Mouse (Mus musculus) heart, embryonic 12.5 days (tissue): ENCODE data around the gene Tmem94. TPM values are rescaled to one million over a fixed set of nuclear protein-coding genes. Genes with fewer than 3 reads are reported as not detected.
A peak's percentile ranks its signal among the peaks of the same experiment; 100 is the strongest.

Experiments
- ATAC-seq: fragments of 200-750 bp; cut with Nextera tagmentation; 2 replicates; pipeline ENCODE4 v1.8.0; 2017; ENCODE audit warnings: moderate TSS enrichment, moderate library complexity; ENCODE audit not compliant: insufficient number of reproducible peaks, low FRiP score
- H3K27ac ChIP-seq: fragments of 300-500 bp; sonication (generic); 2 replicates; pipeline ENCODE4 v1.5.1; 2016; ENCODE audit warnings: mild to moderate bottlenecking, moderate library complexity; ENCODE audit not compliant: poor library complexity, severe bottlenecking
- H3K27me3 ChIP-seq: fragments of 300-500 bp; sonication (generic); replicated peaks from 2 replicates; pipeline ENCODE4 v1.6.1; 2016; ENCODE audit warnings: mild to moderate bottlenecking, moderate library complexity
- H3K36me3 ChIP-seq: fragments of 300-500 bp; sonication (generic); 2 replicates; pipeline ENCODE4 v1.6.1; 2016; ENCODE audit warnings: mild to moderate bottlenecking, moderate library complexity
- H3K4me1 ChIP-seq: fragments of 300-500 bp; sonication (generic); replicated peaks from 2 replicates; pipeline ENCODE4 v1.6.1; 2016; ENCODE audit warnings: mild to moderate bottlenecking
- H3K4me2 ChIP-seq: fragments of 300-500 bp; sonication (generic); 2 replicates; pipeline ENCODE4 v1.6.1; 2016; ENCODE audit warnings: mild to moderate bottlenecking, moderate library complexity
- H3K4me3 ChIP-seq: fragments of 300-500 bp; sonication (generic); 2 replicates; pipeline ENCODE4 v1.5.1; 2016; ENCODE audit warnings: mild to moderate bottlenecking
- H3K9ac ChIP-seq: fragments of 300-500 bp; sonication (generic); 2 replicates; pipeline ENCODE4 v1.6.1; 2016; ENCODE audit warnings: mild to moderate bottlenecking, moderate library complexity
- H3K9me3 ChIP-seq: fragments of 300-500 bp; sonication (generic); replicated peaks from 2 replicates; pipeline ENCODE4 v1.6.1; 2016; ENCODE audit warnings: mild to moderate bottlenecking, moderate library complexity
- WGBS: fragments of 180-500 bp; shearing (Covaris S2); methylation state at CpG from one replicate; pipeline ENCODE4 v1.1.7; 2016; 5-methylcytosine and 5-hydroxymethylcytosine counted together
- polyA plus RNA-seq: library from polyadenylated mRNA; unstranded; fragments of >200 nt; fragmentation: Nextera tagmentation; extraction: Ambion mirVana; gene quantifications from 2 replicates; pipeline ENCODE4 v1.2.1, GENCODE M21; 2016

The Tmem94 gene
- polyA plus RNA-seq = 52.4 and 52.5 TPM in 2 replicates

DNA sequence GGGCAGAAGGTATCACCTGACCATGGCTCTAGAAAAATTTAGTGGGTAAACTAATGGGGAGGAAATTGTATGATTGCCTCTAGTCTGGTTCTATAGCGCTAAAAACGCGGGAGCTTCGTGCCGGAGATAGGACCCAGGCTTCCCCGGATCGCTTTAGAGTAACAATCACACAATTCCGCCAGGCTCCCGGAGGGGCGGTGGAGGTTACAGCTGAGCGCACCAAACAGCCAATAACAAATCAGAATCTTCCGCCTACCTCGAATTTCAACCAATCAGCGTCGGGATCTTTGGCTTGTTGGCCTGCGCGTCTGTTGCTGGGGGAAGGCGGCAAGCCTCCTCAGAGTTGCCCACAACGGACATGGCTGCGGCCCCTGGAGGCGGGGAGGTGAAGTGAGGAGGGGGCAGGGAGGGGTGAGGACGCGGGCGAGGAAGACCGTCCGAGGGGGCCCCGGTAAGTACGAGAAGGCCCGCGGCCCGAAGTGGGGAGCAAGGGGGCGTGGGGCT, at the start of gene Tmem94:
Gene Tmem94 (plus strand): TSS at position 331 of the 504 bp plus-strand sequence.
- H3K9ac ChIP-seq = peak within 1 kb of the TSS; percentile 96
- H3K27me3 ChIP-seq = no peaks in the 10 kb centered on the region
- peak within 1 kb of the TSS; percentile 92 for H3K4me3 ChIP-seq
- peak; percentile 96 for ATAC-seq
- WGBS = under 1% methylated on average over 32 of the region's 32 CpGs
- H3K4me2 ChIP-seq = peak within 1 kb of the TSS; percentile 87
- no peaks in the 10 kb centered on the region for H3K9me3 ChIP-seq
- H3K36me3 ChIP-seq = no peaks in the 10 kb centered on the region; the same call in 1 of the 2 replicates
- peak within 1 kb of the TSS; percentile 93 for H3K27ac ChIP-seq
- H3K4me1 ChIP-seq = peaks cover 39% of the 10 kb centered on the region

DNA sequence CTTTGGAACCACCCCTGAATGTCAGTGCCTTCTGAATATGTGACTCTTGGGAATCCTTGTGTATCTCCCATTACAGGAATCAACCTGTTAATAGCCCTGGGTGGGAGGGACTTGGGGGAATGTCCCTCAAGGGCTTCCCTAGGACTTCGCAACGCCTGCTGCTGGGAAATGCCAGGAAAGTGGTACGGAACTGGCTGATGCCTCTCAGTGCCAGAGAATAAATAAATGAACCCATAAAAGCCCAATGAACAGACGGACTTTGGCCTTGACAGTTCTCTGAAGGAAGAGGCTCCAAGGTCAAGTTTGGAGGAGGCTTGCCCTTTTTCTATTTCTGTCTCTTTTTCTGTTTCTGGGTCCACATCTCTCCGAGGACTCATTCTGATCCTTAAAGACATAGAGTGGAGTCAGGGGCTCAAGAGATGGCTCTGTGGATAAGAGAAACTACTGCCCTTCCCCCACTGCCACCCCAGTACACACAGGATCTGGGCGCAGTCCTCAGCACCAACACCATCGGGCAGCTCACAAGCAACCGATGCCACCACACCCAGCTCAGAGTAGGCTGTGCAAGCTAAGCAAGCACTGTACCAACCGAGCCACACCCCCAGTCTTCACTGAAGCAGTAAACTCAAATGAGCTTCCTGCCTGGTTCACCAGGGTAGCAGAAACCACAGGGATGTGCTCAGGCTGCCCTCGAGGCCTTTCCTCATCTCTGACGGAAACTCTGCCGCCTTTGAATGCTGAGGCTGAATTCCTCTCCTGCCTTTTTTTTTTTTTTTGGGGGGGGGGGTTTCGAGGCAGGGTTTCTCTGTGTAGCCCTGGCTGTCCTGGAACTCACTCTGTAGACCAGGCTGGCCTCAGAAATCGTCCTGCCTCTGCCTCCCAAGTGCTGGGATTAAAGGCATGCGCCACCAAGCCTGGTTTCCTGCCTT, 48.6 kb upstream of the Tmem94 start:
- no peak for ATAC-seq

DNA sequence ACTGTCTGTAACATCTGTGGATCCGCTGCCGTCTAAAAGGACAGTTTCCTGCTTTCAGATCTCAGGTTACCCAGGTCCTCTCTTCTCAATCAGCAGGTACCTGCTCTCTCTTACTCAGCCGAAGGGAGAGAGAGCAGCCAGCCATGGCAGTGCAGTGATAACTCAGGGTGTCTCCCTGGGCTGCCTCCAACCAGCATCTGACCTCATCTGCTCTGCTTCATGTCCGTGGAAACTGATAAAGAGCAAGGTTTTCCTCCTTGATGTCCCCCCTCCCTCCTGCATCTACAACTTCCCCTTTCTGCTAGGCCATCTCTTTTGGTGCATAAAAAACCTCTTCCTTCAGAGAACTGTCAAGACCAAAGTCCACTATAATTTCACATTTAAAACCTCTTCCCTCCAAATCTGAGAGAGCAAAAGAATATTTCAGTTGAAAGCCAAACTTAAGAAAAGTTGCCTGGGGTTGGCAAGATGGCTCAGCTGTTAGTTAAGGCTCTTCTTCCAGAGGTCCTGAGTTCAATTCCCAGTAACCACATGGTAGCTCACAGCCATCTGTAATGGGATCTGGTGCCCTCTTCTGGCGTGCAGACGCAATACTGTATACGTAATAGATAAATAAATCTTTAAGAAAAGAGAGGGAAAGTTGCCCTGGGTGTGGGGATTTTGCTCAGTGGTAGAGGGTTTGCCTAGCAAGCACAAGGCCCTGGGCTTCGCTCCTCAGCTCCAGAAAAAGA, 47.4 kb upstream of the Tmem94 start:
- Histone ChIP-seq H3K36me3 (no peaks in the 10 kb centered on the region), H3K27ac (no peak overlapping the region), H3K4me1 (no peaks in the 10 kb centered on the region), H3K9ac (no peak overlapping the region), H3K27me3 (no peaks in the 10 kb centered on the region), H3K4me3 (no peak overlapping the region), H3K4me2 (no peak overlapping the region), H3K9me3 (no peaks in the 10 kb centered on the region)
- ATAC-seq = no peak
- 37% methylated on average over 8 of the region's 8 CpGs for WGBS

More for the DNA sequence above, 48.6 kb upstream of the Tmem94 start:
- Histone ChIP-seq H3K36me3 (no peaks in the 10 kb centered on the region), H3K4me1 (no peaks in the 10 kb centered on the region), H3K4me3 (no peak overlapping the region), H3K9me3 (no peaks in the 10 kb centered on the region), H3K4me2 (no peak overlapping the region), H3K27me3 (no peaks in the 10 kb centered on the region), H3K9ac (no peak overlapping the region), H3K27ac (no peak overlapping the region)
- 71% methylated on average over 15 of the region's 15 CpGs for WGBS

DNA sequence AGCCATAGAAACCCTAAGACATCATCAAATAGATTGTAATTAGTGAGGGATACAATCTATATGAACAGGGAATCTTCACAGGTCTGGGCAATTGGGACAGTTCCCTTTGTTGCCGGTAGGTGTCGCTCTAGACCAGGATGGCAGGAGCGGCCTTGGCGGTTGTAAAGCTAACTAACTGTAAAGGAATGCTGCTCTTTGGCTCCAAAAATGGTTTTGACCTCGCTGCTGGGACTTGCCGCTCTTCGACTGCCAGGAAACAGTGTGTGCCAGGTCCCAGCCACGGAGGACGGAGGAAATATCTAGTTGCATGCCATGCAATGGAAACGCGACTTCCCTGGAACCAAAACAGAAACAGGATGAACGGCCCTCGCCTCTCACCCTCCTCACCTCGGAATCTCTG, 42.6 kb upstream of the Tmem94 start:
- Histone ChIP-seq H3K4me3 (peak overlapping the region; percentile 24; the same call in 1 of the 2 replicates), H3K36me3 (no peaks in the 10 kb centered on the region), H3K4me1 (no peaks in the 10 kb centered on the region), H3K27ac (no peak overlapping the region), H3K9ac (0 out of 2 replicates have a peak overlapping the region, but pooled peaks have one; percentile 2), H3K27me3 (no peaks in the 10 kb centered on the region), H3K4me2 (peak overlapping the region; percentile 56), H3K9me3 (no peaks in the 10 kb centered on the region)
- WGBS = 13% methylated on average over 14 of the region's 14 CpGs
- peak; percentile 45; the same call in 1 of the 2 replicates for ATAC-seq

DNA sequence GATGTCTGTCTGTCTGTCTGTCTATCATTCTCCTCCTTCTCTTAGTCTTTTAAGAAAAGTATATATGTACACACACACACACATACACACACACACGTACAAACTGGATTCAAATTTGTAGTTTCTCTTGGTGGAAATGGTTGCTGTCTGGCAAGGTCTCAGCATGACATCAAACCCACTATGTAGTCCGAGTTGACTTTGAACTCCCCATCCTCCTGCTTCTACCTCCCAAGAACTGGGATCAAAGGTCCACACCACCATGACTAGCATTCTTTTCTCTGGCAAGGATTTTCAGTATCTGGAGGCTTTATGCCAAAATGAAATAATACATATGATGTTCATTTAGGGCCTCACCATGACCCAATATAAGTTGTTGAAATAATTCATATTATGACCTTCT, 42.0 kb upstream of the Tmem94 start:
- WGBS = 69% methylated on average over 2 of the region's 2 CpGs
- 0 out of 2 replicates have a peak overlapping the region, but pooled peaks have one; percentile 2 for H3K9ac ChIP-seq
- no peak overlapping the region for H3K4me2 ChIP-seq
- H3K4me3 ChIP-seq = no peak overlapping the region
- H3K9me3 ChIP-seq = no peaks in the 10 kb centered on the region
- no peak overlapping the region for H3K27ac ChIP-seq
- ATAC-seq = no peak
- H3K27me3 ChIP-seq = no peaks in the 10 kb centered on the region
- H3K36me3 ChIP-seq = no peaks in the 10 kb centered on the region
- H3K4me1 ChIP-seq = no peaks in the 10 kb centered on the region

DNA sequence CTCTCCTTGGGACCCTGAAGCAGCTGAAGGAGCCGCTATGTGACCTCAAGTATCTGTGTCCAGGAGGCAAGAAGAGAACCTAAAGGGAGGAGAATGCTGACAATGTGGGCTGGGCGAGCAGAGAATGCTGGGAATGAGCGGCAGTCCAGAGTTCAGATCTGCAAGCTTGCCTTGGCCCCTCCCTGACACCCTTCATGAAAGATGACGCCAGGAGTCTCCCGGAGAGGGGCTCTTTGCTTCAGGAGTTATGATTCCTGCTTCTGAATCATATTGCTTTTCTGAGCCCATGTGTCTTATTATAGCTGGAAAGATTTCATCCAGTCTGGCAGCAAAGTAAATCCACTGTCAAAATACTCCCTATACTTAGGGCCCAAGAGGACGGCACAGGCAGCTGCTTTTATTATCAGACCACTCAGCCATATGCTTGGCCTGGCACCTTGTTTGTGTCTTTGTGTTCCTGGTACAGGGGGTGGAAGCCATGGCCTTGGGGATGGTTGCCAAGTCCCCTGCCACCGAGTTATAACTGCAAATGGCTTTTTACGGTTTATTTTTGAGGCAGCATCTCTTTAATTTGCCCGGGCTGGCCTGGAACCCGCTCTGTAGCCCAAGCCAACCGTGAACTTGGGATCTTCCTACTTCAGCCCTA, 31.1 kb upstream of the Tmem94 start:
- Histone ChIP-seq H3K9me3 (no peaks in the 10 kb centered on the region), H3K4me1 (peaks cover 24% of the 10 kb centered on the region), H3K9ac (no peak overlapping the region), H3K36me3 (no peaks in the 10 kb centered on the region), H3K27me3 (no peaks in the 10 kb centered on the region), H3K4me2 (no peak overlapping the region), H3K27ac (peak overlapping the region; percentile 1; the same call in 1 of the 2 replicates), H3K4me3 (no peak overlapping the region)
- 51% methylated on average over 11 of the region's 11 CpGs for WGBS
- ATAC-seq = no peak

DNA sequence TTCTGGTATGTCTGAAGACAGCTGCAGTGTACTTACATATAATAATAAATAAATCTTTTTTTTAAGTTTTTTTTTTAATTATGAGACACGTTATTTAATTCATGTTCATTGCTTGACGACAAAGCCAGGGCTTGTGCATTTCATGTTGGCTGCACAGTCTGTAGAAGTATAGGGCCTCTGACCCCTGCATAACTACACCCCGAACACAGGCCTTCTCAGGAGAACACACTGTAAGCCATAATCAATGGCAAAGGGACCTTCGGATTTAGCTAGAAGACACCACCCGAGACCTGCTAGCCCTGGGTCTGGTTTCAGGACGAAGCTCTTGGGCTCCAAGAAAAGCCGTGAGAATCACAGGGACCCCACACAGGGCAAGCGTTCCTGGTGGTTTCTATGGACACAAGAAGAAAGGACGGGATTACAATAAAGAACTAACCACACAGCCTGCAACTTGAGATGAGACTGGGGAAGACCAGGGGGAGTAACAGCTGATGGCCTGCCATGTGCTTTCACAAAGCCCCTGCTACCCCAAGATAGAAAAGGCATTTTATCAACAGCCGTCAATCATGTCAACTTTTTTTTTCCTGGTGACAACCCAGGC, 27.5 kb upstream of the Tmem94 start:
- H3K4me2 ChIP-seq = no peak overlapping the region
- H3K9me3 ChIP-seq = no peaks in the 10 kb centered on the region
- H3K9ac ChIP-seq = no peak overlapping the region
- no peak for ATAC-seq
- H3K4me1 ChIP-seq = peaks cover 24% of the 10 kb centered on the region
- H3K27ac ChIP-seq = 0 out of 2 replicates have a peak overlapping the region, but pooled peaks have one; percentile 1
- WGBS = 58% methylated on average over 10 of the region's 10 CpGs
- no peaks in the 10 kb centered on the region for H3K36me3 ChIP-seq
- no peaks in the 10 kb centered on the region for H3K27me3 ChIP-seq
- no peak overlapping the region for H3K4me3 ChIP-seq

DNA sequence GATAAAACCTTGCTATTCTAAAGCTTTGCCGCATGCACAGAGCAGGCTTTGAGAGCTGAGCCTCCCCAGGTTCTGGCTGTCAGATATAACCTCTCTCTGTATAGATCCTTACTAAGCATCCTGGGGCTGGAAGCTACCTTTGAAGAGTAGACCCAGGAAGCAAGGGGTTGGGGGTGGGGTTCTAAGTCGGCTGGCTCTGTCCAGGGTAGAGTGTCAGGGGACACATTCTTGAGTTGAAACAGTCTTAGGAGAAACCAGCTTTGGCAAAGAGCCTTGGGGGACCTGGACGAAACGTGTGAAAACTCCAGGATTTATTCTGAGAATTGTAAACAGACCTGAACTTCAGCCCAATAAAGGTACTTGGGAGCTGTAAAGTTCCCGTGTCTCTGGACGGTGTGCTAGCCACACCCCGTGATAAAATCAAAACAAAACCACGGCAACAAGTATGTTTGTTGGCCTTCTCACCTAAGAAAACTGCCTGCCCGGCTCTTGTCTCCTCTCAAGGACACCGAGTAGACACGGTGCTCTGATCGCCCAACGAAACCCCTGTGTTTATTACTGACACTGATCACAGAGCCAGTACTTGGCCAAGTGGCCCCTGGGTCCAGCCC, 26.9 kb upstream of the Tmem94 start:
- H3K36me3 ChIP-seq = no peaks in the 10 kb centered on the region
- H3K4me1 ChIP-seq = peaks cover 24% of the 10 kb centered on the region
- H3K9me3 ChIP-seq = no peaks in the 10 kb centered on the region
- H3K27ac ChIP-seq = no peak overlapping the region
- no peak overlapping the region for H3K4me3 ChIP-seq
- no peak overlapping the region for H3K9ac ChIP-seq
- peak overlapping the region; percentile 18; the same call in 1 of the 2 replicates for H3K4me2 ChIP-seq
- no peaks in the 10 kb centered on the region for H3K27me3 ChIP-seq
- 35% methylated on average over 13 of the region's 13 CpGs for WGBS
- ATAC-seq = no peak

DNA sequence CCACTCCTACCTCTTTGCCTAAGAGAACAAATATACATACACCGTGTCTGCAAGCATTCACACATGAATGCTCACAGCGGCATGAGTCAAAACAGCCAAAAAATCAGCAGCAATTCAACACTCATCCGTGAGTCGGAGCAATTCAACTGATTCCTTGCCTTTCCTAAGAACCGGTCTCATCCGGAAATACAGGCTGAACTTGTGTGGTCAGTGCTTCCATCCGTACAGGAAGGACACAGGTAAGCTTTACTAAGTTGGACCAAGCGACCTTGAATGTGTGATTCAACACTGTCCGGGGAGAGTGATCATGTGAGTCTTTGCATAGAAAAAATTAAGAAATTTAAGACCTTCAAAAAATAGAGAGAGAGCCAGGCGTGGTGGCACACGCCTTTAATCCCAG, 24.2 kb upstream of the Tmem94 start:
- ATAC-seq = no peak
- Histone ChIP-seq H3K27me3 (no peaks in the 10 kb centered on the region), H3K9me3 (no peaks in the 10 kb centered on the region), H3K27ac (no peak overlapping the region), H3K4me1 (peaks cover 15% of the 10 kb centered on the region), H3K4me3 (no peak overlapping the region), H3K4me2 (no peak overlapping the region), H3K9ac (no peak overlapping the region), H3K36me3 (no peaks in the 10 kb centered on the region)
- 88% methylated on average over 11 of the region's 11 CpGs for WGBS

DNA sequence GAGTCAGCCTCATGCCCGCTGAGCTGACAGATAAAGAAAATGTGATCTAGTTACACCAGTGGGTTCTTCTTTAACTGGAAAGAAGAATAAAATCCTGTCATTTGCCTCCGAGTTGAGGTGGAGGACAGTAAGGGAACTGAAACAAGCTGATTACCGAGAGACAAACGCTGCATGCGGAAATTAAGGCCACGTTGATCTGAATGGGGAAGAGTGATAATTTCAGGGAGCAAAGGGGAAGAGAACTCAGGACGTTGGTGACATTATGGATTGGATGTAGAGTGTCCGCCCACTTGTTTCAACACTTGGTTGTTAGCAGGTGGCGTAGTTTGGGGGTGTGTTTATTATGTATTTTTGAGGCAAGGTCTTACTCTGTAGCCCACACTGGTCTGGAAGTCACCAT, 22.3 kb upstream of the Tmem94 start:
- Histone ChIP-seq H3K9me3 (no peaks in the 10 kb centered on the region), H3K4me2 (no peak overlapping the region), H3K9ac (no peak overlapping the region), H3K36me3 (no peaks in the 10 kb centered on the region), H3K4me3 (no peak overlapping the region), H3K27me3 (no peaks in the 10 kb centered on the region), H3K27ac (no peak overlapping the region), H3K4me1 (peaks cover 25% of the 10 kb centered on the region)
- no peak for ATAC-seq
- 81% methylated on average over 9 of the region's 9 CpGs for WGBS
